Mouse (Mus musculus): ENCODE measurements around the gene Mrgprh.

DNA sequence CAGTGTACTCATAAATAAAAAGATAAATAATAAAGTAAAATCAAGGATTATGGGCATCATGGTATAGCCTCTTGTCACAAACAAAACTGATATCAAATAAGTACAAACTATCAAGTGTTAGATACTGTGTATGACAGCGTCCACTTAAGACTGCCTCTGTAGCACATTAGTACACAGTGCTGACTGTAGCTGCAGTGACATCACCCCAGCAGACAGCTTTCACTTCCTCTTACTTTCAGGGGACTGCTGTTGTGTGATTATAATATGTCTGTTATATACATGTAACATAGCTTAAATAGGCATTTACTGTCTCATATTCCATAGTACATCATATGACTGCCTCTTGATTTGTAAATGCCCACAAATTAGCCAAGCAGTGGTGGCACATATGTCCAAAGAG, 45.2 kb downstream of the Mrgprh start:
- no peak for TF ChIP-seq TCF12 (IDR thresholded peaks at IDR 0.05; ENCODE audit: insufficient read depth, poor library complexity, severe bottlenecking)
- no peak for TF ChIP-seq POLR2A (IDR thresholded peaks at IDR 0.05; ENCODE audit: insufficient read length, low read depth)
- no peak for TF ChIP-seq USF1 (IDR thresholded peaks at IDR 0.05; ENCODE audit: low read depth)
- TF ChIP-seq POLR2AphosphoS2 (IDR thresholded peaks at IDR 0.05; ENCODE audit: insufficient read length, low read depth): no peak
- TF ChIP-seq MAX (IDR thresholded peaks at IDR 0.05; ENCODE audit: low read depth): no peak

All from myocyte (in vitro differentiated cells).